Mouse (Mus musculus) kidney, postnatal 36 days (tissue): ENCODE data around the gene Lsp1.

Source experiments
- DNase-seq, 2 experiments: peaks; one replicate each; pipeline ENCODE4 v3.0.0; 2021 to 2022; ENCODE audit warnings: mixed read lengths in 2 of 2

Lsp1 gene

GRCm38 (mm10) chr7:142507453-142507852 lies 46.8 kb downstream of the Lsp1 start:
- no peak for DNase-seq

GRCm38 (mm10) chr7:142509518-142509917 lies 48.9 kb downstream of the Lsp1 start:
- no peak for DNase-seq

GRCm38 (mm10) chr7:142510021-142510777 lies 49.6 kb downstream of the Lsp1 start:
- DNase-seq = no peak

GRCm38 (mm10) chr7:142514048-142514447 lies 53.4 kb downstream of the Lsp1 start:
- no peak for DNase-seq

- DNase-seq = no peak
These were observed 55.8 kb downstream of the Lsp1 start for GRCm38 (mm10) chr7:142516221-142516978.

GRCm38 (mm10) chr7:142517531-142517930 lies 56.9 kb downstream of the Lsp1 start:
- no peak for DNase-seq

- DNase-seq = no peak
These were observed 59.7 kb downstream of the Lsp1 start for GRCm38 (mm10) chr7:142520331-142520730.

GRCm38 (mm10) chr7:142522352-142522751 lies 61.7 kb downstream of the Lsp1 start:
- peak in 1 of 2 experiments; percentile 70 for DNase-seq

- no peak for DNase-seq
These were observed 62.8 kb downstream of the Lsp1 start for GRCm38 (mm10) chr7:142523200-142523990.

GRCm38 (mm10) chr7:142525342-142526178 lies 65.0 kb downstream of the Lsp1 start:
- no peak for DNase-seq

- DNase-seq = peak in 1 of 2 experiments; percentile 17
These were observed 68.7 kb downstream of the Lsp1 start for GRCm38 (mm10) chr7:142529350-142529749.

- DNase-seq = no peak
These were observed 71.4 kb downstream of the Lsp1 start for GRCm38 (mm10) chr7:142531973-142532521.

- DNase-seq = no peak
These were observed 72.1 kb downstream of the Lsp1 start, which contains the start of gene Mrpl23 for GRCm38 (mm10) chr7:142532671-142533058. Gene Mrpl23, plus strand, starts transcription at chr7:142532686.

- peak; percentile 85 to 91 for DNase-seq
These were observed 72.6 kb downstream of the Lsp1 start for GRCm38 (mm10) chr7:142533059-142533855.

- no peak for DNase-seq
These were observed 74.5 kb downstream of the Lsp1 start for GRCm38 (mm10) chr7:142535116-142535515.

- no peak for DNase-seq
These were observed 75.2 kb downstream of the Lsp1 start for GRCm38 (mm10) chr7:142535832-142536231.

- no peak for DNase-seq
These were observed 76.6 kb downstream of the Lsp1 start for GRCm38 (mm10) chr7:142537181-142537580.

GRCm38 (mm10) chr7:142537879-142538278 lies 77.3 kb downstream of the Lsp1 start:
- peak; percentile 30 to 84 for DNase-seq

- no peak for DNase-seq
These were observed 77.7 kb downstream of the Lsp1 start for GRCm38 (mm10) chr7:142538291-142538690.

GRCm38 (mm10) chr7:142538766-142539165 lies 78.2 kb downstream of the Lsp1 start:
- DNase-seq = no peak

GRCm38 (mm10) chr7:142539828-142540227 lies 79.2 kb downstream of the Lsp1 start:
- no peak for DNase-seq
